Mouse (Mus musculus) thymus, adult 2 months (tissue): ENCODE results near the gene Zc3h12d.

Experiments
- CTCF ChIP-seq: fragments of 200-500 bp; IDR thresholded peaks from 2 replicates; pipeline ENCODE4 v1.5.1; 2012; ENCODE audit warnings: mild to moderate bottlenecking, control low read depth, low read length, moderate library complexity, borderline replicate concordance; ENCODE audit not compliant: control insufficient read depth, poor library complexity, insufficient read depth; ENCODE audit errors: extremely low read depth
- POLR2A ChIP-seq: fragments of 200-500 bp; IDR thresholded peaks from 2 replicates; pipeline ENCODE4 v1.6.1; 2012; ENCODE audit warnings: mild to moderate bottlenecking, low read length, control low read depth, moderate library complexity; ENCODE audit not compliant: control insufficient read depth, poor library complexity, insufficient read depth; ENCODE audit errors: extremely low read depth

DNA sequence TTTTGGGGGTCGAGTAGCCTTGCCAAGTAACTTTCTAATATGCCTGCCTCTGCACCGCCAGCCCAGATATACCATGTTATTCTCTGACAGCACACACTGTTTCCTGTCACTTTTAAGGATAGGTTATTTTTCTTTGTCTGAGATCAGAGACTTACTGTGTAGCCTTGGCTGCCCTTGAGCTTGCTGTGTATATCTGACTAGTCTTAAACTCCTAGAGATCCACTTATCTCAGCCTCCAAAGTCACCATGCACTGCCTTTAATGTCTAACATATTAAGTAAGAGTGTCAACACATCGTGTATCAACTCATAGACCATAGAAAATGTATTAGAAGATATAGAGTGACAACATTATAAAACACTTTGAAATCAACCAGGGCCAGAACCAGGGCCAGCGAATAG lies 12.7 kb upstream of the Zc3h12d start:
- TF ChIP-seq POLR2A (no peak), CTCF (no peak)
